Mouse (Mus musculus): ENCODE measurements around the gene Tfpi. TPM values are rescaled to one million over a fixed set of nuclear protein-coding genes. Genes with fewer than 3 reads are reported as not detected.

Gene Tfpi
- polyA plus RNA-seq, 1 experiment, result 2.3 TPM

GRCm38 (mm10) chr2:84477759-84478158, 1.2 kb upstream of the Tfpi start:
- H3K36me3 ChIP-seq (ENCODE audit: control insufficient read depth, insufficient read depth, low read length), result no peaks in the 10 kb centered on the region
- peaks cover 4% of the 10 kb centered on the region for H3K4me1 ChIP-seq (replicated peaks; ENCODE audit: control insufficient read depth, insufficient read depth, low read length)
- DNase-seq, result no peak
- no peaks in the 10 kb centered on the region for H3K27me3 ChIP-seq (ENCODE audit: control insufficient read depth, insufficient read depth, low read length)
- WGBS, result 97% methylated on average over 6 of the region's 6 CpGs
- no peak overlapping the region for H3K27ac ChIP-seq (ENCODE audit: control insufficient read depth, insufficient read depth, low read length)
- TF ChIP-seq CTCF (IDR thresholded peaks at IDR 0.05; ENCODE audit: borderline replicate concordance, control insufficient read depth, extremely low read depth, insufficient read depth, low read length, poor library complexity), result no peak
- no peak for TF ChIP-seq POLR2A (IDR thresholded peaks at IDR 0.05; ENCODE audit: control insufficient read depth, extremely low read depth, insufficient read depth, low read length, poor library complexity)
- no peak overlapping the region for H3K4me3 ChIP-seq (ENCODE audit: control insufficient read depth, insufficient read depth, low read length)

GRCm38 (mm10) chr2:84476131-84476530, 444 bp downstream of the Tfpi start:
- no peak for DNase-seq
- H3K4me1 ChIP-seq (replicated peaks; ENCODE audit: control insufficient read depth, insufficient read depth, low read length), result peaks cover 4% of the 10 kb centered on the region
- H3K4me3 ChIP-seq (ENCODE audit: control insufficient read depth, insufficient read depth, low read length), result no peak overlapping the region
- H3K36me3 ChIP-seq (ENCODE audit: control insufficient read depth, insufficient read depth, low read length), result no peaks in the 10 kb centered on the region
- no peaks in the 10 kb centered on the region for H3K27me3 ChIP-seq (ENCODE audit: control insufficient read depth, insufficient read depth, low read length)
- no peak overlapping the region for H3K27ac ChIP-seq (ENCODE audit: control insufficient read depth, insufficient read depth, low read length)
- 51% methylated on average over 3 of the region's 3 CpGs for WGBS
- TF ChIP-seq POLR2A (IDR thresholded peaks at IDR 0.05; ENCODE audit: control insufficient read depth, extremely low read depth, insufficient read depth, low read length, poor library complexity), result no peak
- no peak for TF ChIP-seq CTCF (IDR thresholded peaks at IDR 0.05; ENCODE audit: borderline replicate concordance, control insufficient read depth, extremely low read depth, insufficient read depth, low read length, poor library complexity)

GRCm38 (mm10) chr2:84475601-84476000, 974 bp downstream of the Tfpi start:
- Histone ChIP-seq H3K4me1 (replicated peaks; ENCODE audit: control insufficient read depth, insufficient read depth, low read length) (peaks cover 4% of the 10 kb centered on the region), H3K36me3 (ENCODE audit: control insufficient read depth, insufficient read depth, low read length) (no peaks in the 10 kb centered on the region), H3K27ac (ENCODE audit: control insufficient read depth, insufficient read depth, low read length) (no peak overlapping the region), H3K27me3 (ENCODE audit: control insufficient read depth, insufficient read depth, low read length) (no peaks in the 10 kb centered on the region), H3K4me3 (ENCODE audit: control insufficient read depth, insufficient read depth, low read length) (no peak overlapping the region)
- DNase-seq, result no peak
- TF ChIP-seq CTCF (IDR thresholded peaks at IDR 0.05; ENCODE audit: borderline replicate concordance, control insufficient read depth, extremely low read depth, insufficient read depth, low read length, poor library complexity) (no peak), POLR2A (IDR thresholded peaks at IDR 0.05; ENCODE audit: control insufficient read depth, extremely low read depth, insufficient read depth, low read length, poor library complexity) (no peak)
- 85% methylated on average over 1 of the region's 1 CpGs for WGBS

GRCm38 (mm10) chr2:84474651-84475050, 1.9 kb downstream of the Tfpi start:
- DNase-seq, result no peak

GRCm38 (mm10) chr2:84473941-84474530, 2.5 kb downstream of the Tfpi start:
- Histone ChIP-seq H3K27me3 (ENCODE audit: control insufficient read depth, insufficient read depth, low read length) (no peaks in the 10 kb centered on the region), H3K4me3 (ENCODE audit: control insufficient read depth, insufficient read depth, low read length) (no peak overlapping the region), H3K27ac (ENCODE audit: control insufficient read depth, insufficient read depth, low read length) (no peak overlapping the region), H3K36me3 (ENCODE audit: control insufficient read depth, insufficient read depth, low read length) (no peaks in the 10 kb centered on the region), H3K4me1 (replicated peaks; ENCODE audit: control insufficient read depth, insufficient read depth, low read length) (peaks cover 4% of the 10 kb centered on the region)
- no peak for DNase-seq
- TF ChIP-seq CTCF (IDR thresholded peaks at IDR 0.05; ENCODE audit: borderline replicate concordance, control insufficient read depth, extremely low read depth, insufficient read depth, low read length, poor library complexity), result no peak
- WGBS, result 91% methylated on average over 14 of the region's 14 CpGs

More at GRCm38 (mm10) chr2:84474651-84475050, 1.9 kb downstream of the Tfpi start:
- Histone ChIP-seq H3K4me3 (ENCODE audit: control insufficient read depth, insufficient read depth, low read length) (no peak overlapping the region), H3K27ac (ENCODE audit: control insufficient read depth, insufficient read depth, low read length) (no peak overlapping the region), H3K4me1 (replicated peaks; ENCODE audit: control insufficient read depth, insufficient read depth, low read length) (peaks cover 4% of the 10 kb centered on the region), H3K36me3 (ENCODE audit: control insufficient read depth, insufficient read depth, low read length) (no peaks in the 10 kb centered on the region), H3K27me3 (ENCODE audit: control insufficient read depth, insufficient read depth, low read length) (no peaks in the 10 kb centered on the region)
- 65% methylated on average over 6 of the region's 6 CpGs for WGBS
- no peak for TF ChIP-seq CTCF (IDR thresholded peaks at IDR 0.05; ENCODE audit: borderline replicate concordance, control insufficient read depth, extremely low read depth, insufficient read depth, low read length, poor library complexity)
- no peak for TF ChIP-seq POLR2A (IDR thresholded peaks at IDR 0.05; ENCODE audit: control insufficient read depth, extremely low read depth, insufficient read depth, low read length, poor library complexity)

- no peak overlapping the region for H3K4me3 ChIP-seq (ENCODE audit: control insufficient read depth, insufficient read depth, low read length)
- no peak for DNase-seq
- no peak overlapping the region for H3K27ac ChIP-seq (ENCODE audit: control insufficient read depth, insufficient read depth, low read length)
- no peaks in the 10 kb centered on the region for H3K27me3 ChIP-seq (ENCODE audit: control insufficient read depth, insufficient read depth, low read length)
- H3K36me3 ChIP-seq (ENCODE audit: control insufficient read depth, insufficient read depth, low read length), result no peaks in the 10 kb centered on the region
- TF ChIP-seq CTCF (IDR thresholded peaks at IDR 0.05; ENCODE audit: borderline replicate concordance, control insufficient read depth, extremely low read depth, insufficient read depth, low read length, poor library complexity) (no peak), POLR2A (IDR thresholded peaks at IDR 0.05; ENCODE audit: control insufficient read depth, extremely low read depth, insufficient read depth, low read length, poor library complexity) (no peak)
- H3K4me1 ChIP-seq (replicated peaks; ENCODE audit: control insufficient read depth, insufficient read depth, low read length), result no peaks in the 10 kb centered on the region
- 80% methylated on average over 4 of the region's 4 CpGs for WGBS
These were observed 9.2 kb downstream of the Tfpi start for GRCm38 (mm10) chr2:84467391-84467790.

GRCm38 (mm10) chr2:84464956-84465355, 11.6 kb downstream of the Tfpi start:
- Histone ChIP-seq H3K27ac (ENCODE audit: control insufficient read depth, insufficient read depth, low read length) (no peak overlapping the region), H3K4me1 (replicated peaks; ENCODE audit: control insufficient read depth, insufficient read depth, low read length) (no peaks in the 10 kb centered on the region), H3K27me3 (ENCODE audit: control insufficient read depth, insufficient read depth, low read length) (no peaks in the 10 kb centered on the region), H3K36me3 (ENCODE audit: control insufficient read depth, insufficient read depth, low read length) (no peaks in the 10 kb centered on the region), H3K4me3 (ENCODE audit: control insufficient read depth, insufficient read depth, low read length) (no peak overlapping the region)
- no peak for TF ChIP-seq CTCF (IDR thresholded peaks at IDR 0.05; ENCODE audit: borderline replicate concordance, control insufficient read depth, extremely low read depth, insufficient read depth, low read length, poor library complexity)
- no peak for TF ChIP-seq POLR2A (IDR thresholded peaks at IDR 0.05; ENCODE audit: control insufficient read depth, extremely low read depth, insufficient read depth, low read length, poor library complexity)
- 88% methylated on average over 7 of the region's 7 CpGs for WGBS
- no peak for DNase-seq

All from thymus, adult 2 months (tissue).